Mouse (Mus musculus) neural tube, embryonic 11.5 days (tissue): ENCODE results near the gene Klhdc1. TPM values are rescaled to one million over a fixed set of nuclear protein-coding genes. Genes with fewer than 3 reads are reported as not detected.

Experiments
- ATAC-seq: fragments of 200-750 bp; cut with Nextera tagmentation; 2 replicates; pipeline ENCODE4 v1.8.0; 2017; ENCODE audit warnings: moderate number of reproducible peaks, mild to moderate bottlenecking, moderate TSS enrichment, moderate library complexity; ENCODE audit not compliant: insufficient read depth, low FRiP score, low TSS enrichment
- DNase-seq: peaks from one replicate; pipeline ENCODE4 v3.0.0-alpha.2; 2015; ENCODE audit warnings: low spot score
- H3K27ac ChIP-seq: fragments of 300-500 bp; sonication (generic); 2 replicates; pipeline ENCODE4 v1.5.1; 2014; ENCODE audit warnings: low read depth, mild to moderate bottlenecking, low read length
- H3K27me3 ChIP-seq: fragments of 300-500 bp; sonication (generic); 2 replicates; pipeline ENCODE4 v1.6.1; 2014; ENCODE audit warnings: mild to moderate bottlenecking, low read length, mixed read lengths; ENCODE audit not compliant: control insufficient read depth, insufficient read depth
- H3K36me3 ChIP-seq: fragments of 300-500 bp; sonication (generic); 2 replicates; pipeline ENCODE4 v1.6.1; 2014; ENCODE audit warnings: mild to moderate bottlenecking, low read length, moderate library complexity, mixed read lengths; ENCODE audit not compliant: control insufficient read depth, insufficient read depth
- H3K4me1 ChIP-seq: fragments of 300-500 bp; sonication (generic); 2 replicates; pipeline ENCODE4 v1.6.1; 2014; ENCODE audit warnings: low read length, mixed read lengths; ENCODE audit not compliant: control insufficient read depth, insufficient read depth
- H3K4me2 ChIP-seq: fragments of 300-500 bp; sonication (generic); 2 replicates; pipeline ENCODE4 v1.6.1; 2014; ENCODE audit warnings: low read depth, mild to moderate bottlenecking, moderate library complexity
- H3K4me3 ChIP-seq: fragments of 300-500 bp; sonication (generic); 2 replicates; pipeline ENCODE4 v1.5.1; 2014; ENCODE audit warnings: low read depth, low read length
- H3K9ac ChIP-seq: fragments of 300-500 bp; sonication (generic); 2 replicates; pipeline ENCODE4 v1.6.1; 2014; ENCODE audit warnings: mild to moderate bottlenecking, low read length
- H3K9me3 ChIP-seq: fragments of 300-500 bp; sonication (generic); 2 replicates; pipeline ENCODE4 v1.6.1; 2016; ENCODE audit warnings: low read length; ENCODE audit not compliant: control insufficient read depth
- WGBS: fragments of 180-500 bp; shearing (Covaris S2); extraction: QIAGEN DNeasy Blood & Tissue Kit; methylation state at CpG from one replicate; pipeline ENCODE4 v1.1.7; 2014; 5-methylcytosine and 5-hydroxymethylcytosine counted together
- polyA plus RNA-seq: library from polyadenylated mRNA; unstranded; fragments of >200 nt; fragmentation: Nextera tagmentation; extraction: Ambion mirVana; gene quantifications from 2 replicates; pipeline ENCODE4 v1.2.1, GENCODE M21; 2014

The Klhdc1 gene
- polyA plus RNA-seq, 1 experiment from 2014 or later: 1.7 TPM

GRCm38 (mm10) chr12:69297411-69298150 is 56.6 kb downstream of the Klhdc1 start:
- Histone ChIP-seq H3K4me2 (peak overlapping the region; percentile 75), H3K4me1 (peaks cover 5% of the 10 kb centered on the region; the same call in 1 of the 2 replicates), H3K9ac (peak overlapping the region; percentile 98), H3K4me3 (peak overlapping the region; percentile 92), H3K27ac (no peak overlapping the region), H3K36me3 (peaks cover 4% of the 10 kb centered on the region), H3K27me3 (no peaks in the 10 kb centered on the region), H3K9me3 (no peaks in the 10 kb centered on the region)
- WGBS: 21% methylated on average over 20 of the region's 20 CpGs
- DNase-seq (no peak), ATAC-seq (no peak)

DNA sequence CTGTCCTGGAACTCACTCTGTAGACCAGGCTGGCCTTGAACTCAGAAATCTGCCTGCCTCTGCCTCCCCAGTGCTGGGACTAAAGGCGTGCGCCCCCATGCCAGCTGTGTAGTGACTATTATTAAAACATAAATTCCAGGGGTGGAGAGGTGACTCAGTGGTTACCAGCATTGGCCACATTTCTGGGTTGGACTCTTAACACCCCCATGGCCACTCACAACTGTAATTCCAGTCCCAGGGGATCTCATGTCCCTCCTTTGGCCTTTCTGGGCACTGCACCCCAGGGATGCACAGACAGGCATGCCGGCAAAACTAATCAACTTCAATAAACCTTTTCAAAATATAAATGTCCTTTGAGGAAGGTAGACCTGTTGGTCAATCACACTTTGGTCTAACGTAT is 57.3 kb downstream of the Klhdc1 start:
- no peak for DNase-seq

GRCm38 (mm10) chr12:69299231-69299630 is 58.3 kb downstream of the Klhdc1 start:
- WGBS: 65% methylated on average over 12 of the region's 12 CpGs
- no peak overlapping the region for H3K4me2 ChIP-seq
- no peak overlapping the region for H3K4me3 ChIP-seq
- H3K27me3 ChIP-seq: no peaks in the 10 kb centered on the region
- no peak for ATAC-seq
- H3K27ac ChIP-seq: no peak overlapping the region
- no peaks in the 10 kb centered on the region for H3K9me3 ChIP-seq
- DNase-seq: no peak
- no peak overlapping the region for H3K9ac ChIP-seq
- H3K36me3 ChIP-seq: peaks cover 6% of the 10 kb centered on the region
- peaks cover 5% of the 10 kb centered on the region; the same call in 1 of the 2 replicates for H3K4me1 ChIP-seq

More for the DNA sequence above, 57.3 kb downstream of the Klhdc1 start:
- Histone ChIP-seq H3K9ac (peak overlapping the region; percentile 18; the same call in 1 of the 2 replicates), H3K27me3 (no peaks in the 10 kb centered on the region), H3K4me1 (peaks cover 5% of the 10 kb centered on the region; the same call in 1 of the 2 replicates), H3K9me3 (no peaks in the 10 kb centered on the region), H3K27ac (no peak overlapping the region), H3K36me3 (peaks cover 6% of the 10 kb centered on the region), H3K4me2 (peak overlapping the region; percentile 75), H3K4me3 (peak overlapping the region; percentile 92; the same call in 1 of the 2 replicates)
- WGBS: 92% methylated on average over 4 of the region's 4 CpGs
- ATAC-seq: no peak

GRCm38 (mm10) chr12:69299831-69300230 is 58.9 kb downstream of the Klhdc1 start:
- H3K4me2 ChIP-seq: no peak overlapping the region
- H3K36me3 ChIP-seq: peaks cover 9% of the 10 kb centered on the region
- peaks cover 5% of the 10 kb centered on the region; the same call in 1 of the 2 replicates for H3K4me1 ChIP-seq
- ATAC-seq (no peak), DNase-seq (no peak)
- no peak overlapping the region for H3K9ac ChIP-seq
- no peak overlapping the region for H3K4me3 ChIP-seq
- WGBS: 94% methylated on average over 3 of the region's 3 CpGs
- H3K9me3 ChIP-seq: no peaks in the 10 kb centered on the region
- H3K27me3 ChIP-seq: no peaks in the 10 kb centered on the region
- H3K27ac ChIP-seq: no peak overlapping the region

DNA sequence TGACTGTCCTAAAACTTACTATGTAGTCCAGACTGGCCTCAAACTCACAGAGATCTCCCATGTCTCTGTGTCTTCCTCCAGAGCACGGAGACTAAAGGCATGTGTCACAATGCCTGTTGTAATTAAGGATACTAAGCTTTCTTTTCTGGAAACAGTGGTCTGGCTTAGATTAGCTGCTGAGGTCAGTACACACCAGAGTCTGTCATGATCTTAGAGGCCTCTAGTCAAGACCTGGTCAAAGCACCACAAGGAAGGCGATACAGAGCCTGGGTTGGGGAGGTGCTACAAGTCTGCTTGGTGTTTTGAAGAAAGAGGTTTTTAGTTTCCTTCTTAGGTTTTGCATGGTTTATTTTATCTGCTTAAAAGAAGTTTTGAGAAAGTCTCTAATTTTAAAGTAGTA is 59.4 kb downstream of the Klhdc1 start:
- no peak overlapping the region for H3K9ac ChIP-seq
- DNase-seq (no peak), ATAC-seq (no peak)
- H3K4me1 ChIP-seq: peaks cover 5% of the 10 kb centered on the region; the same call in 1 of the 2 replicates
- H3K27me3 ChIP-seq: no peaks in the 10 kb centered on the region
- no peaks in the 10 kb centered on the region for H3K9me3 ChIP-seq
- peaks cover 15% of the 10 kb centered on the region for H3K36me3 ChIP-seq
- H3K27ac ChIP-seq: no peak overlapping the region
- no peak overlapping the region for H3K4me3 ChIP-seq
- WGBS: 85% methylated on average over 2 of the region's 2 CpGs
- H3K4me2 ChIP-seq: no peak overlapping the region

DNA sequence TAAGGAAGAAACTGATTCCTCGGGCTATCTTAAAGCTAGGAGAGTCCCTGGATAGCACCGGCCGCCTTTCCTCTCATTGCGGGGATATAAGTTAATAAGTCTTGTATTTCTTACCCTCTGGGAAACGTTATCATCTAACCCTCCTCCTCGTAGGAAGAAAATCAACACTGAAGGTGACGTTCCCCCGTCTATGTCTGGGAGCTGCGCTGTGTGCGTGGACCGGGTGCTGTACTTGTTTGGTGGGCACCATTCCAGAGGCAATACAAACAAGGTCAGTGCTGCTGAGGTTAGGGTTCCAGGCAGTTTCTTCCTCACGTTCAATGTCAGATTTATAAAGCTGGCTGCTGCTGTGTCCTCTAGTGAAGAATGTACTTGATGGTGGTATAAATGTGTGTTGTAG is 61.2 kb downstream of the Klhdc1 start:
- Histone ChIP-seq H3K9ac (no peak overlapping the region), H3K4me1 (peaks cover 5% of the 10 kb centered on the region; the same call in 1 of the 2 replicates), H3K9me3 (no peaks in the 10 kb centered on the region), H3K27me3 (no peaks in the 10 kb centered on the region), H3K36me3 (peaks cover 23% of the 10 kb centered on the region), H3K27ac (no peak overlapping the region), H3K4me3 (no peak overlapping the region), H3K4me2 (no peak overlapping the region)
- ATAC-seq (no peak), DNase-seq (no peak)
- 95% methylated on average over 12 of the region's 12 CpGs for WGBS

DNA sequence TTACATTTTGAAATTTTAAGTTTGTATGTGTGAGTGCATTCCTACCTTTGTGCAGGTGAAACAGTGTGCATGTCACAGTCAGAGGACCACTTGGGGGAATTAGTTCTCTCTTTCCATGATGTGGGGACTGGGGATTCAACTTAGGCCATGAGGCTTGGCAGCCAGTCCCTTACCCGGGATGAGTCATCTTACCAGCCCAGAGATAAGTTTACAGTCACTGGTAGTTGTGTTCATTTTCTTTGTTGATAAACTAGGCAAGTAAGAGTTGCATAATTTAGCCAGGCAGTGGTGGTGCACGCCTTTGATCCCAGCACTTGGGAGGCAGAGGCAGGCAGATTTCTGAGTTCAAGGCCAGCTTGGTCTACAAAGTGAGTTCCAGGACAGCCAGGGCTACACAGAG is 63.1 kb downstream of the Klhdc1 start:
- Histone ChIP-seq H3K27ac (no peak overlapping the region), H3K27me3 (no peaks in the 10 kb centered on the region), H3K9ac (no peak overlapping the region), H3K9me3 (no peaks in the 10 kb centered on the region), H3K4me2 (no peak overlapping the region), H3K4me3 (no peak overlapping the region), H3K36me3 (peaks cover 36% of the 10 kb centered on the region), H3K4me1 (0 out of 2 replicates have a peak, but pooled peaks cover 4% of the 10 kb centered on the region)
- DNase-seq (no peak), ATAC-seq (no peak)
- WGBS: 92% methylated on average over 2 of the region's 2 CpGs

- Histone ChIP-seq H3K9me3 (no peaks in the 10 kb centered on the region), H3K27me3 (no peaks in the 10 kb centered on the region), H3K27ac (no peak overlapping the region), H3K4me2 (no peak overlapping the region), H3K9ac (no peak overlapping the region), H3K4me3 (no peak overlapping the region), H3K4me1 (no peaks in the 10 kb centered on the region), H3K36me3 (peaks cover 50% of the 10 kb centered on the region)
- WGBS: 95% methylated on average over 7 of the region's 7 CpGs
- ATAC-seq: no peak
- DNase-seq: no peak
These were observed 65.4 kb downstream of the Klhdc1 start for GRCm38 (mm10) chr12:69306333-69306732.

- peaks cover 46% of the 10 kb centered on the region for H3K36me3 ChIP-seq
- WGBS: 96% methylated on average over 4 of the region's 4 CpGs
These were observed 68.7 kb downstream of the Klhdc1 start for GRCm38 (mm10) chr12:69309659-69310058.

More at GRCm38 (mm10) chr12:69309659-69310058, 68.7 kb downstream of the Klhdc1 start:
- Histone ChIP-seq H3K27ac (no peak overlapping the region), H3K4me3 (no peak overlapping the region), H3K9ac (no peak overlapping the region), H3K9me3 (no peaks in the 10 kb centered on the region), H3K4me2 (no peak overlapping the region), H3K4me1 (no peaks in the 10 kb centered on the region), H3K27me3 (no peaks in the 10 kb centered on the region)
- no peak for DNase-seq
- ATAC-seq: no peak
